Mouse (Mus musculus) liver, embryonic 14.5 days (tissue): ENCODE data around the gene Gmfb. TPM values are rescaled to one million over a fixed set of nuclear protein-coding genes. Genes with fewer than 3 reads are reported as not detected.

Experiments
- ATAC-seq: fragments of 200-750 bp; cut with Nextera tagmentation; 2 replicates; pipeline ENCODE4 v1.8.0; 2017; ENCODE audit warnings: moderate number of reproducible peaks, mild to moderate bottlenecking, moderate library complexity; ENCODE audit not compliant: insufficient read depth
- DNase-seq, 3 experiments: peaks; one replicate each; pipeline ENCODE4 v3.0.0-alpha.2; 2012 to 2013; ENCODE audit warnings: low read depth in 3 of 3, low spot score in 3 of 3
- H3K27ac ChIP-seq: fragments of 300-500 bp; sonication (generic); 2 replicates; pipeline ENCODE4 v1.5.1; 2014; ENCODE audit warnings: moderate library complexity, mild to moderate bottlenecking, control low read depth, inconsistent platforms
- H3K27me3 ChIP-seq: fragments of 300-500 bp; sonication (generic); 2 replicates; pipeline ENCODE4 v1.6.1; 2014; ENCODE audit warnings: mild to moderate bottlenecking, low read length, moderate library complexity; ENCODE audit not compliant: control insufficient read depth, insufficient read depth
- H3K36me3 ChIP-seq: fragments of 300-500 bp; sonication (generic); replicated peaks from 2 replicates; pipeline ENCODE4 v1.6.1; 2014; ENCODE audit warnings: low read depth; ENCODE audit not compliant: control insufficient read depth, insufficient read depth
- H3K4me1 ChIP-seq, 2 experiments: fragments of 200-500 bp in 1 of 2; fragments of 300-500 bp in 1 of 2; sonication (generic) in 1 of 2; replicated peaks; 2 replicates each; pipeline ENCODE4 v1.6.1; 2012 to 2014; ENCODE audit warnings: antibody characterized with exemption in 1 of 2, inconsistent platforms in 1 of 2, low read length in 1 of 2; ENCODE audit not compliant: control insufficient read depth in 2 of 2, insufficient read depth in 2 of 2
- H3K4me2 ChIP-seq: fragments of 300-500 bp; sonication (generic); 2 replicates; pipeline ENCODE4 v1.6.1; 2014; ENCODE audit warnings: low read depth, mild to moderate bottlenecking, control low read depth, moderate library complexity
- H3K4me3 ChIP-seq, 2 experiments: fragments of 200-500 bp in 1 of 2; fragments of 300-500 bp in 1 of 2; sonication (generic) in 1 of 2; 2 replicates each; pipeline ENCODE4 v1.5.1; 2012 to 2014; ENCODE audit warnings: low read depth in 2 of 2, low read length in 2 of 2, mild to moderate bottlenecking in 2 of 2, control low read depth in 1 of 2, inconsistent platforms in 1 of 2, moderate library complexity in 1 of 2; ENCODE audit not compliant: insufficient read depth in 1 of 2
- H3K9ac ChIP-seq: fragments of 300-500 bp; sonication (generic); replicated peaks from 2 replicates; pipeline ENCODE4 v1.6.1; 2014; ENCODE audit warnings: mild to moderate bottlenecking, control low read depth, moderate library complexity
- H3K9me3 ChIP-seq: fragments of 300-500 bp; sonication (generic); 2 replicates; pipeline ENCODE4 v1.6.1; 2016; ENCODE audit warnings: low read length, mixed read lengths; ENCODE audit not compliant: control insufficient read depth
- CTCF ChIP-seq: IDR thresholded peaks from 2 replicates; pipeline ENCODE4 v1.5.1; 2016; ENCODE audit warnings: antibody characterized with exemption, low read depth, control low read depth
- EP300 ChIP-seq: IDR thresholded peaks from 2 replicates; pipeline ENCODE4 v1.6.1; 2016; ENCODE audit warnings: antibody characterized with exemption, low read depth
- WGBS: fragments of 180-500 bp; shearing (Covaris S2); extraction: QIAGEN DNeasy Blood & Tissue Kit; methylation state at CpG from one replicate; pipeline ENCODE4 v1.1.7; 2014; ENCODE audit not compliant: insufficient replicate concordance; 5-methylcytosine and 5-hydroxymethylcytosine counted together
- polyA plus RNA-seq, 2 experiments: library from polyadenylated mRNA; depleted of rRNA in 1 of 2; stranded (reverse) in 1 of 2; unstranded in 1 of 2; fragments of >200 nt; fragmentation: Nextera tagmentation in 1 of 2; extraction: Ambion mirVana in 1 of 2; gene quantifications; 2 replicates each; pipeline versions ENCODE4 v1.2.1 to v1.2.3; 2012 to 2014

Gene Gmfb
- polyA plus RNA-seq, 2 experiments, result 13.8 to 34.5 TPM

- peaks cover 64% of the 10 kb centered on the region for H3K36me3 ChIP-seq
- ATAC-seq, result no peak
- no peak for DNase-seq
Observed at GRCm38 (mm10) chr14:46770036-46770435, 52.0 kb downstream of the Gmfb start.

DNA sequence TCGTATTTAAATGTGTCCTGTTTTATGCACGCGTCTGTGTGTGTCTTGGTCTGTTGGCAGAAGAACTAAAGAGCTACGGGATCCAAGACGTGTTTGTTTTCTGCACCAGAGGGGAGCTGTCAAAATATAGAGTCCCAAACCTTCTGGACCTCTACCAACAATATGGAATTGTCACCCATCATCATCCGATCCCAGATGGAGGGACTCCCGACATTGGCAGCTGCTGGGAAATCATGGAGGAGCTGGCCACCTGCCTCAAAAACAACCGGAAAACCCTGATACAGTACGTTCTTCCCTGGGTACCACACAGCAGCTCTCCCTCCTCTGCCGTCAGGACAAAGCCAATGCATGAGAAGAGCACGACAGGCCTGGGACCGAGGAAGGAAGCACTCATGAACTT, 54.9 kb downstream of the Gmfb start:
- no peak overlapping the region for H3K4me2 ChIP-seq
- no peaks in the 10 kb centered on the region for H3K4me1 ChIP-seq
- no peak overlapping the region for H3K9ac ChIP-seq
- 75% methylated on average over 12 of the region's 12 CpGs for WGBS
- no peak for DNase-seq
- ATAC-seq, result no peak
- no peak overlapping the region for H3K27ac ChIP-seq
- no peaks in the 10 kb centered on the region for H3K27me3 ChIP-seq
- peaks cover 73% of the 10 kb centered on the region for H3K36me3 ChIP-seq
- no peaks in the 10 kb centered on the region for H3K9me3 ChIP-seq
- no peak overlapping the region for H3K4me3 ChIP-seq
- TF ChIP-seq EP300 (no peak), CTCF (no peak)

More at GRCm38 (mm10) chr14:46770036-46770435, 52.0 kb downstream of the Gmfb start:
- H3K9me3 ChIP-seq, result no peaks in the 10 kb centered on the region
- no peaks in the 10 kb centered on the region for H3K27me3 ChIP-seq
- H3K27ac ChIP-seq, result no peak overlapping the region
- TF ChIP-seq CTCF, result no peak
- no peak for TF ChIP-seq EP300
- 83% methylated on average over 6 of the region's 6 CpGs for WGBS
- H3K4me1 ChIP-seq, result no peaks in the 10 kb centered on the region
- no peak overlapping the region for H3K4me2 ChIP-seq
- H3K4me3 ChIP-seq, result no peak overlapping the region
- no peak overlapping the region for H3K9ac ChIP-seq

GRCm38 (mm10) chr14:46761186-46761585, 60.9 kb downstream of the Gmfb start:
- H3K4me2 ChIP-seq, result peak overlapping the region; percentile 84
- ATAC-seq (no peak), DNase-seq (peak in 1 of 3 experiments; percentile 35)
- H3K36me3 ChIP-seq, result peaks cover 22% of the 10 kb centered on the region
- peak overlapping the region; percentile 98 for H3K9ac ChIP-seq
- peak overlapping the region; percentile 91 to 94 for H3K4me3 ChIP-seq
- H3K4me1 ChIP-seq, result peaks cover 5 to 15% of the 10 kb centered on the region in 2 experiments
- peak overlapping the region; percentile 6 for H3K27ac ChIP-seq
- no peaks in the 10 kb centered on the region for H3K9me3 ChIP-seq
- 21% methylated on average over 6 of the region's 6 CpGs for WGBS
- TF ChIP-seq CTCF, result no peak
- no peak for TF ChIP-seq EP300
- no peaks in the 10 kb centered on the region for H3K27me3 ChIP-seq

- H3K4me3 ChIP-seq, result peak within 1 kb of the TSS; percentile 91 to 94
- peaks cover 5 to 15% of the 10 kb centered on the region in 2 experiments for H3K4me1 ChIP-seq
- H3K36me3 ChIP-seq, result peaks cover 22% of the 10 kb centered on the region
- TF ChIP-seq EP300 (no peak), CTCF (no peak)
- WGBS, result under 1% methylated on average over 54 of the region's 54 CpGs
- peak within 1 kb of the TSS; percentile 64 for H3K27ac ChIP-seq
- no peaks in the 10 kb centered on the region for H3K9me3 ChIP-seq
- no peaks in the 10 kb centered on the region for H3K27me3 ChIP-seq
- ATAC-seq, result peak; percentile 99
- peak within 1 kb of the TSS; percentile 98 for H3K9ac ChIP-seq
- peak; percentile 96 to 97 (median 96) for DNase-seq
- peak within 1 kb of the TSS; percentile 84 for H3K4me2 ChIP-seq
Observed at GRCm38 (mm10) chr14:46760355-46761029, 61.5 kb downstream of the Gmfb start, which contains the start of gene Cdkn3. Gene Cdkn3 (plus strand): TSS chr14:46760541.

- Histone ChIP-seq H3K27ac (no peak overlapping the region), H3K4me1 (peaks cover 5 to 15% of the 10 kb centered on the region in 2 experiments), H3K9me3 (no peaks in the 10 kb centered on the region), H3K4me2 (peak overlapping the region; percentile 84), H3K4me3 (peak overlapping the region in 1 of 2 experiments; percentile 94; a peak in 2 of 4 replicates), H3K27me3 (no peaks in the 10 kb centered on the region), H3K36me3 (peaks cover 18% of the 10 kb centered on the region), H3K9ac (0 out of 2 replicates have a peak overlapping the region, but pooled peaks have one; percentile 33)
- DNase-seq (no peak), ATAC-seq (no peak; the same call in 1 of the 2 replicates)
- TF ChIP-seq CTCF (no peak), EP300 (no peak)
- 1% methylated on average over 7 of the region's 7 CpGs for WGBS
Observed at GRCm38 (mm10) chr14:46759970-46760354, 62.1 kb downstream of the Gmfb start.

Other genes starting within 250 kb of the Gmfb start
- 28.8 and 41.1 TPM in 2 replicates for gene Cdkn3, start 61.7 kb downstream of the Gmfb start, polyA plus RNA-seq (2012; rRNA removed)
- 128 and 135 TPM in 2 replicates for gene Cdkn3, start 61.7 kb downstream of the Gmfb start, polyA plus RNA-seq (2014; fragmentation: Nextera tagmentation; extraction: Ambion mirVana)
- 33.8 and 39.3 TPM in 2 replicates for gene Cnih1, start 33.8 kb downstream of the Gmfb start, polyA plus RNA-seq (2012; rRNA removed)
- gene Cnih1, start 33.8 kb downstream of the Gmfb start, polyA plus RNA-seq (2014; fragmentation: Nextera tagmentation; extraction: Ambion mirVana), result 84.0 and 87.1 TPM in 2 replicates
- gene Cgrrf1, start 9.9 kb upstream of the Gmfb start, polyA plus RNA-seq (2012; rRNA removed), result 6.2 and 9.7 TPM in 2 replicates
- gene Cgrrf1, start 9.9 kb upstream of the Gmfb start, polyA plus RNA-seq (2014; fragmentation: Nextera tagmentation; extraction: Ambion mirVana), result 19.7 and 24.1 TPM in 2 replicates
- 0.37 and 0.39 TPM in 2 replicates for gene Samd4, start 60.6 kb upstream of the Gmfb start, polyA plus RNA-seq (2012; rRNA removed)
- gene Samd4, start 60.6 kb upstream of the Gmfb start, polyA plus RNA-seq (2014; fragmentation: Nextera tagmentation; extraction: Ambion mirVana), result 0.18 and 0.19 TPM in 2 replicates